Mouse (Mus musculus): Measurements from ENCODE around the gene Ddx20. TPM values are rescaled to one million over a fixed set of nuclear protein-coding genes. Genes with fewer than 3 reads are reported as not detected.

The Ddx20 gene
- polyA plus RNA-seq, 1 experiment from 2014 or later, result 32.6 TPM

DNA sequence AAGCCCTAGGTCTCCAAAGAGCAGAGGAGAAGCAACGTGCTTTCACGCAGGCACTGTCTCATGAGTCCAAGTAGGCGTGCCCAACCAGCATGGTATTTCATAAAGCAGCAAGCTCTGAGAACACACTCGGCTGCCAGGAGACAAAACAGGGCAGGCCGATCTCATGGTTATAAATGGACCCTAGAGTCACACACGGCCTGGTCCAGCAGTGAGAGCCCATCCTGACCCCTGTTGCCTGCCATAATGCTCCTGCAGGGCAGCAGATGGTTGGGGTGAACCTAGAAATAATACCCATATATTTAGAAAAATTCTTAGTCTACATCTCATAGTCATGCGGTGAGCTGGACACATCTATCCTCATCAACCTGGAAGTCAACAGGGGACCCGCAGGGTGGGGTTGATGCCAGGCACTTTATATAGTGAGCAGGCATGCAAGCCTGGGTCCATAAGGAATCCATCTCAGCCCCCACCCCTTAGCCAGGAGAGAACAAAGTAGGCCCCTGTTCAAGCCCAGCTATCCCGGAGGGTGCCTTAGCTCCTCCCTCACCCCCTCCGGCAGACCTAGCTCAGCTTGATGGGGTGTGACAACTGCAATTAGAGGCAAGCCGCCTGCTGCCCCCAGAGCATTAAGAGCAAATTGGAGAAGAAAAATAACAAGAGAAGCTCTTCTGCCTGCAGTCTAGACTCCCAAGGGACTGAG lies 30.6 kb upstream of the Ddx20 start:
- H3K4me2 ChIP-seq (replicated peaks), result no peak overlapping the region
- peaks cover 16% of the 10 kb centered on the region for H3K4me1 ChIP-seq
- peak; percentile 55; the same call in 1 of the 2 replicates for ATAC-seq (ENCODE audit: insufficient number of reproducible peaks, low FRiP score, low TSS enrichment, low read depth)
- 45% methylated on average over 11 of the region's 11 CpGs for WGBS
- H3K9me3 ChIP-seq (replicated peaks), result no peaks in the 10 kb centered on the region
- H3K27ac ChIP-seq (replicated peaks), result no peak overlapping the region; the same call in 1 of the 2 replicates
- no peak overlapping the region for H3K9ac ChIP-seq
- no peaks in the 10 kb centered on the region for H3K27me3 ChIP-seq
- no peaks in the 10 kb centered on the region for H3K36me3 ChIP-seq
- H3K4me3 ChIP-seq (replicated peaks), result no peak overlapping the region

DNA sequence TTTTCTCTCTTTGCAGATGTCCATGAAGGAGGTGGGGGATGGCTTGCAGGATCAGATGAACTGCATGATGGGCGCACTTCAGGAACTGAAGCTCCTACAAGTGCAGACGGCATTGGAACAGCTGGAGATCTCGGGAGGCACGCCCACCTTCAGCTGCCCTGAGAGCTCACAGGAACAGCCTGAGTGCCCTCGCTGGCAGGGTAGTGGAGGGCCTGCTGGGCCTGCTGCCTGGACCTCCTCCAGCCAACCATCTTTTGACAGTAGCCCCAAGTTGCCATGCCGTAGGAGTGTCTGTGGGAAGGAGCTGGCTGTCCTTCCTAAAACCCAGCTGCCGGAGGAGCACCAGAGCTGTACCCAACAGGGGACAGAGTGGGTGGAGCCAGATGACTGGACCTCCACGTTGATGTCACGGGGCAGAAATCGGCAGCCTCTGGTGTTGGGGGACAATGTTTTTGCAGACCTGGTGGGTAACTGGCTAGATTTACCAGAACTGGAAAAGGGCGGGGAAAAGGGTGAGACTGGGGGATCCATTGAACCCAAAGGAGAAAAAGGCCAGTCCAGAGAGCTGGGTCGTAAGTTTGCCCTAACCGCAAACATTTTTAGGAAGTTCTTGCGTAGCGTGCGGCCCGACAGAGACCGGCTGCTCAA lies 29.1 kb upstream of the Ddx20 start:
- Histone ChIP-seq H3K27me3 (no peaks in the 10 kb centered on the region), H3K9ac (no peak overlapping the region), H3K36me3 (no peaks in the 10 kb centered on the region), H3K4me3 (replicated peaks) (no peak overlapping the region), H3K4me2 (replicated peaks) (no peak overlapping the region), H3K27ac (replicated peaks) (peak overlapping the region; percentile 39; the same call in 1 of the 2 replicates), H3K9me3 (replicated peaks) (no peaks in the 10 kb centered on the region), H3K4me1 (peaks cover 16% of the 10 kb centered on the region)
- WGBS, result 64% methylated on average over 18 of the region's 18 CpGs
- ATAC-seq (ENCODE audit: insufficient number of reproducible peaks, low FRiP score, low TSS enrichment, low read depth), result no peak

DNA sequence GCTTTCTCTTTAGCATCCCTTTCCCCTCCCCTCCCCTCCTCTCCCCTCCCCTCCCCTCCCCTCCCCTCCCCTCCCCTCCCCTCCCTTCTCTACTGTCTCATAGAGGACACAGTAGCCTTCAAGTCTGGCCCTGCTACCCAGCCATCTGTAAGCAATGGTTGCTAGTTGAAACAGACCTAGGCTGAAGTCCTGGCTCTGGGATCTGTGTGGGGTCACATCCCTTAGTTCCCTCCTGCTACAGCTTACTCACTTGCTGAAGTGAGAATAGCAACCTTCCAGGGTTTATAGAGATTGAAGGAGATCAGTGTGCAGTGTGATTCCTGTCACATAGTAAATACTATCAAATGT lies 27.4 kb upstream of the Ddx20 start:
- Histone ChIP-seq H3K27me3 (no peaks in the 10 kb centered on the region), H3K4me3 (replicated peaks) (no peak overlapping the region), H3K4me1 (peaks cover 25% of the 10 kb centered on the region), H3K36me3 (no peaks in the 10 kb centered on the region), H3K4me2 (replicated peaks) (no peak overlapping the region), H3K9ac (no peak overlapping the region), H3K9me3 (replicated peaks) (no peaks in the 10 kb centered on the region), H3K27ac (replicated peaks) (peak overlapping the region; percentile 39; the same call in 1 of the 2 replicates)
- no peak for ATAC-seq (ENCODE audit: insufficient number of reproducible peaks, low FRiP score, low TSS enrichment, low read depth)

DNA sequence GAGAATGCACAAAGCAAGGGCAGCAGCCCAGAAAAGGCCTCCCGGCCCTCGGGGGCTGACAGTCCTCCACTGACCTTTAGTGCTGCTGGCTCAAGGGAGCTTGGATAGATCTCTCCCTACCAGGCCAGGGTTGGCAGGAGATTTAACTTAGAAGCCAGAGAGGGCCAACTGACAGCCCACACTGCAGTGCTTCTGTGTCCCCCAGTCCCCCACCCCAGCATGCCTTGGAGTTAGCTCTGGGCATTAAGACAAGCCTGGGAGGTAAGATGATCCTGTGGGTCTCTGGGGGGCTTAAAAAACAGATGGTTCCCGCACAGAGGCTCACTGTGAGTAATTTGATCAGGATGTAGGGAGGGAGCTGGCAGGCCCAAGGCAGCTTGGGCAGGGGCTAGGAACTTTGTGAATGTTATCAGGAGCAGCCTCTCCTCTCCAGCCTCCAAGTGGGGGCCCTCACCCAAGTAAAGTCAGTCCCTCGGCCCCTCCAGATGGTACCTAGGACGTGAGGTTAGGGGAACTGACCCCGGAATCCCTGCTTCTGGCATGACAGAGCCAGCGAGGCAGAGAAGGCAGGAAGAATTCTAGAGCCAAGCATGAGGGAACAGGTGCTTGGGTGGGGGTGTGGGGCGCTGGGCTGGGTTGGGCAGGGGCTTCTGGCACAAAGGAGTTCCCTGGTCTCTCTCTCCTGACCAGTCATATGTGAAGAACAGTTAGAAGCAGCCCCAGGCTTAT lies 26.9 kb upstream of the Ddx20 start:
- no peaks in the 10 kb centered on the region for H3K27me3 ChIP-seq
- 8% methylated on average over 8 of the region's 8 CpGs for WGBS
- peak; percentile 69 for ATAC-seq (ENCODE audit: insufficient number of reproducible peaks, low FRiP score, low TSS enrichment, low read depth)

DNA sequence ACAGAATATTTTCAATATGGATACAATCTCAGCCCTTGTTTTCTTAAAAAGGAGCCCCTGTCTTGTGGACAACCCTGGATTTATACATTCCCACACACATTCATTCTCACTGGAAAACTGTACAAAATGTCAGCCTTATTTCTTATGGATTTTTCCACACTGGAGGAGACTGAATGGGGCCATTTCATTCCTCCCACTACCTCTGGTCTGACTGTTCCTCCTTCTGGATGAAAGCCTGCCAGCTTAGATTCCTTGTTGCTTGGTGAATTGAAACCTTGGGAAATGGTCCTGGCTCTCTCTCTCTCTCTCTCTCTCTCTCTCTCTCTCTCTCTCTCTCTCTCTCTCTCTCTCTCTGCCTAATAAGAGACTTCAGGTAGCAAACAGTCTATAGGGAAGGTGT lies 25.5 kb upstream of the Ddx20 start:
- H3K9me3 ChIP-seq (replicated peaks), result no peaks in the 10 kb centered on the region
- no peak overlapping the region for H3K4me3 ChIP-seq (replicated peaks)
- H3K36me3 ChIP-seq, result no peaks in the 10 kb centered on the region
- no peaks in the 10 kb centered on the region for H3K27me3 ChIP-seq
- H3K9ac ChIP-seq, result no peak overlapping the region
- H3K4me2 ChIP-seq (replicated peaks), result no peak overlapping the region
- ATAC-seq (ENCODE audit: insufficient number of reproducible peaks, low FRiP score, low TSS enrichment, low read depth), result no peak
- no peak overlapping the region for H3K27ac ChIP-seq (replicated peaks)
- peaks cover 19% of the 10 kb centered on the region for H3K4me1 ChIP-seq

More for the DNA sequence above, 26.9 kb upstream of the Ddx20 start:
- Histone ChIP-seq H3K4me1 (peaks cover 25% of the 10 kb centered on the region), H3K27ac (replicated peaks) (peak overlapping the region; percentile 69), H3K36me3 (no peaks in the 10 kb centered on the region), H3K4me2 (replicated peaks) (no peak overlapping the region), H3K4me3 (replicated peaks) (no peak overlapping the region), H3K9ac (peak overlapping the region; percentile 4; the same call in 1 of the 2 replicates), H3K9me3 (replicated peaks) (no peaks in the 10 kb centered on the region)

DNA sequence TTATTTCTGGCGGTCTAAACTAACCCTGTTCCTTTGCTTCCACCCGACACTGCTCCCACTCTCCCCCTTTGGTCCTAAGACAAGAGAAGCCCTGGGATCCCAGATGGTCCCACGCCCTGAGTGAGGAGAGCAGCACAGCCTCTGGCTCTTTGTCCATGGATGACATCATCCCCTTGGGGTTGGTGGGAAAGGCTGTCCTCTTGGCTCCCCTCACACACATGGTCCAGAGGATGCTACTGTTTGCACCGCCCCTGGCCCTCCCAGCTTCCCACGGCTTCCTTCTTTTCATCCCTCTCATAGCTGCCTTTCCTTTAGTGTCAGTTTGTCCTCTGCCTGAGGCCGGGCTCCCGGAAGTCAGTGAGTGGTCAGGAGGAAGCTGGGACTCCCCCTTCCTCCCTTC lies 24.4 kb upstream of the Ddx20 start:
- Histone ChIP-seq H3K36me3 (no peaks in the 10 kb centered on the region), H3K27ac (replicated peaks) (no peak overlapping the region), H3K4me3 (replicated peaks) (no peak overlapping the region), H3K4me2 (replicated peaks) (no peak overlapping the region), H3K27me3 (peaks cover 5% of the 10 kb centered on the region; the same call in 1 of the 2 replicates), H3K4me1 (peaks cover 22% of the 10 kb centered on the region), H3K9me3 (replicated peaks) (no peaks in the 10 kb centered on the region), H3K9ac (no peak overlapping the region)
- no peak for ATAC-seq (ENCODE audit: insufficient number of reproducible peaks, low FRiP score, low TSS enrichment, low read depth)
- WGBS, result 59% methylated on average over 7 of the region's 7 CpGs

DNA sequence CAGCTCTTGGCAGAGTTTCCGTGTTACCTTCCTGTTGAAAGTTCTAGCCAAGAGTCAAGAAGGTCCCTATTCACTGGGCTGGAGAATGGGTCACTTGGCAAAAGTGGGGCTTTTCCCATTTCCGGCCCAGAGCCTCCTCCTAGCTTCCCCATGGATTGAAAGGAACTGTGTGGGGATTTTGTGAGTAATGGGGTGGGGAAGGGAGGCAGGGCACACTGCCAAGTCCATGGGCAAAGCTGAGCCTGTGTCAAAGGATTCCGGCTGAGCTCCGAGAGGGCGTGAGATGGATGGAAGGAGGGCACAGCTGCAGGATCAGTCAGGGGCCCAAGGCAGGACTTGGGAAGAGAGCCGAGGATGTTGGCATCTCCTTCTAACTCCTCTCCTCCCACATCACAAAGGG lies 22.9 kb upstream of the Ddx20 start:
- no peaks in the 10 kb centered on the region for H3K36me3 ChIP-seq
- no peaks in the 10 kb centered on the region for H3K9me3 ChIP-seq (replicated peaks)
- 49% methylated on average over 6 of the region's 6 CpGs for WGBS
- no peak overlapping the region for H3K27ac ChIP-seq (replicated peaks)
- H3K27me3 ChIP-seq, result peaks cover 13% of the 10 kb centered on the region
- H3K4me2 ChIP-seq (replicated peaks), result no peak overlapping the region
- peaks cover 32% of the 10 kb centered on the region for H3K4me1 ChIP-seq
- no peak overlapping the region for H3K4me3 ChIP-seq (replicated peaks)
- ATAC-seq (ENCODE audit: insufficient number of reproducible peaks, low FRiP score, low TSS enrichment, low read depth), result no peak
- no peak overlapping the region for H3K9ac ChIP-seq

DNA sequence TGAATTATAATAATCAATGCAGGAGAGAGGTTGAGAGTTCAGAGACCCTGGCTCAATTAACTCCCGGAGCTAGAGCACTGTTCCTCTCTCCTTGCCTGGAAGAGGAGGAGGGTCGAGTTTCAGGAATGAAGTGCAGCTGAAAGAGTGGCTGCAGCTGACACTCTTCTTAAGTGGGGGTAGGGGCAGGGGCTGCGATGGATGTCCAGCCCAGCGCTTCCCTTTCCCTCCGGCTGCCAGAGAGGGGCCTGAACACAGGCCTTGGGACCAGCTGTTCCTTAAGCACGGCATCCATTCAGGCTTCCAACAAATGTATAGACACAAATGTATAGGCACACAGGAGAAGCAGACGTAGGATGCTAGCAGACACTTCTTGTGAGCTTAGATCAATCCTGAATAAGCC lies 20.2 kb upstream of the Ddx20 start:
- H3K27ac ChIP-seq (replicated peaks), result no peak overlapping the region; the same call in 1 of the 2 replicates

DNA sequence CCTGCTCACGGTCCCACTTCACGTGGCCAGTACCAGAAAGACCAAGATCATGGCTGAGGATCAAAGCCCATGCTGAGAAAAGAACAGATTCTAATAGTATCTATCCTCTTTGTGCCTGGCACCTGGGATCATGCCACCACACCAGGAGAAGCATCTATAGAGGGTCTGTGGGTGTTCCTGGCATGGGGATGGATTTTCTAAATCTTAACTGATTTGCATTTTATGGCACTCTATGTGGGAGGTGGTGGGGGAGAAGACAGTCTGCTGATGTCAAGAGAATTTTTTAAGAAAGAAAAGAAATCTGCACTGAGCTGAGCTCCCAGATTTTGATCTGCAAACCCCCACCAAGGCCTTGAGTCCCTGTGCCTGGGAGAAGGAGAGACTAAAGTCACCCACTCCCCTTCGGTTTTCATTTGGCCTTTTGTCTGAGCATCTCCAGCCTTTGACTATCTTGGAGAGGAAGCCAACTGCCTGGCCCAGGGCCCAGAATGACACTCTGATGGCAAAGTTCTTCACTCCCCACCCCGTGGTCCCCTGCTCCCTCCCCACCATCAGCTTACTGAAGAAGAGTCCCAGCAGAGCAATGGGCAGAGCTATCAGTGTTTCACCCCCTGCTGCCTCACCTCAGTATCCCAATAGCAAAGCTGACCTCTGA lies 19.1 kb upstream of the Ddx20 start:
- ATAC-seq (ENCODE audit: insufficient number of reproducible peaks, low FRiP score, low TSS enrichment, low read depth), result no peak
- peaks cover 34% of the 10 kb centered on the region for H3K4me1 ChIP-seq
- H3K27ac ChIP-seq (replicated peaks), result 0 out of 2 replicates have a peak overlapping the region, but pooled peaks have one; percentile 2
- no peak overlapping the region for H3K9ac ChIP-seq
- H3K4me3 ChIP-seq (replicated peaks), result peak overlapping the region; percentile 57
- no peaks in the 10 kb centered on the region for H3K36me3 ChIP-seq
- 39% methylated on average over 4 of the region's 4 CpGs for WGBS
- H3K9me3 ChIP-seq (replicated peaks), result no peaks in the 10 kb centered on the region
- peak overlapping the region; percentile 96 for H3K4me2 ChIP-seq (replicated peaks)
- H3K27me3 ChIP-seq, result peaks cover 13% of the 10 kb centered on the region

More for the DNA sequence above, 20.2 kb upstream of the Ddx20 start:
- no peak overlapping the region for H3K4me2 ChIP-seq (replicated peaks)
- H3K9ac ChIP-seq, result no peak overlapping the region
- no peaks in the 10 kb centered on the region for H3K9me3 ChIP-seq (replicated peaks)
- ATAC-seq (ENCODE audit: insufficient number of reproducible peaks, low FRiP score, low TSS enrichment, low read depth), result no peak
- H3K27me3 ChIP-seq, result peaks cover 13% of the 10 kb centered on the region
- WGBS, result 22% methylated on average over 7 of the region's 7 CpGs
- no peak overlapping the region for H3K4me3 ChIP-seq (replicated peaks)
- H3K4me1 ChIP-seq, result peaks cover 34% of the 10 kb centered on the region
- H3K36me3 ChIP-seq, result no peaks in the 10 kb centered on the region

DNA sequence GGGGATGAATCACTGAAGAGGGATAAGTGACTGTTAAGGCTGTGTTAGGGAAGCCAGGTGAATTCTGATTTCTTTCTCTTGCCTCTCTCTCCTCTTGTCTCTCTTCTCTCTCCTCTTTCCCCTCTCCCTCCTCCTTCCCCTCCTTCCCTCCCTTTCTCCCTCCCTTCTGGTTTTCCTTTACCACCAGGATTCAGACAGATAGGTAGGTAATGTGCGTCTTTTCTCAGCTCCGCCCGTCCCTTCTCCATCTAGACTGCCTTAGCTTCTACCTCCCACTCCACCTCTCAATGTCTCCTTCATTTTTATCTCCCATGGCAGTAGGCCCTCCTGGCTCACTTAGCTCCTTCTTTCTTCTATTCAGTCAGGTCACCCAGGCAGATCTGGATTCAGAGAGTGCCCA lies 18.2 kb upstream of the Ddx20 start:
- Histone ChIP-seq H3K36me3 (no peaks in the 10 kb centered on the region), H3K9me3 (replicated peaks) (no peaks in the 10 kb centered on the region), H3K9ac (peak overlapping the region; percentile 34), H3K4me1 (peaks cover 32% of the 10 kb centered on the region), H3K27me3 (peaks cover 13% of the 10 kb centered on the region), H3K27ac (replicated peaks) (peak overlapping the region; percentile 72), H3K4me3 (replicated peaks) (peak overlapping the region; percentile 57), H3K4me2 (replicated peaks) (peak overlapping the region; percentile 96)
- WGBS, result 9% methylated on average over 3 of the region's 3 CpGs
- ATAC-seq (ENCODE audit: insufficient number of reproducible peaks, low FRiP score, low TSS enrichment, low read depth), result no peak

DNA sequence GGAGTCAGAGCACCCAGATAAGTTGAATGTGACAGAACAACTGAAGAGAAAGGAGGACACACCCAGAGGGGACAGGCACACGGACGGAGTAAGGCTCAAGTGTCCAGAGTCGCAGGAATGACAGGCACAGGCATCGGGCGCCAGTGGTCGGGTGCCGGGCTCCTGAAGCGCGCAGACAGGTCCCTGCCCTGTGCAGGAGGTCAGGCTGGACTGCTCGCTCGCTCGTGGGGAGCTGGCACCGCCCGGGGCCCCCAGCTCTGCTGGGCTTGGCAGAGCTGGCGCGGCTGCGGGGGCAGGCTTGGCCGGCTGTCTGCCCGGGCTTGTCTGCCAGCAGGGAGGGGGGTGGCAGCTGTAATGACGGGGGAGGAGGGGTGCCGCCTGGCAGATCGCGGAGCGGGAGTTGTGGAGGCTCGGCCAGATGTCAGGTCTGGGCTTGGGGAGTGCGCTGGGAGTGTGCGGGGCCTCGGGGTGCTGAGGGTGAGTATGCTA lies 17.7 kb upstream of the Ddx20 start:
- peaks cover 28% of the 10 kb centered on the region for H3K4me1 ChIP-seq
- no peaks in the 10 kb centered on the region for H3K9me3 ChIP-seq (replicated peaks)
- H3K4me3 ChIP-seq (replicated peaks), result peak overlapping the region; percentile 57
- H3K36me3 ChIP-seq, result no peaks in the 10 kb centered on the region
- ATAC-seq (ENCODE audit: insufficient number of reproducible peaks, low FRiP score, low TSS enrichment, low read depth), result peak; percentile 68
- WGBS, result 1% methylated on average over 28 of the region's 28 CpGs
- H3K27me3 ChIP-seq, result peaks cover 13% of the 10 kb centered on the region
- H3K4me2 ChIP-seq (replicated peaks), result peak overlapping the region; percentile 96
- H3K27ac ChIP-seq (replicated peaks), result peak overlapping the region; percentile 72
- peak overlapping the region; percentile 34 for H3K9ac ChIP-seq

Measured in embryonic facial prominence, embryonic 15.5 days (tissue).